12 mouse cellular contexts compared by ENCODE assay signal in the genomic region with DNA sequence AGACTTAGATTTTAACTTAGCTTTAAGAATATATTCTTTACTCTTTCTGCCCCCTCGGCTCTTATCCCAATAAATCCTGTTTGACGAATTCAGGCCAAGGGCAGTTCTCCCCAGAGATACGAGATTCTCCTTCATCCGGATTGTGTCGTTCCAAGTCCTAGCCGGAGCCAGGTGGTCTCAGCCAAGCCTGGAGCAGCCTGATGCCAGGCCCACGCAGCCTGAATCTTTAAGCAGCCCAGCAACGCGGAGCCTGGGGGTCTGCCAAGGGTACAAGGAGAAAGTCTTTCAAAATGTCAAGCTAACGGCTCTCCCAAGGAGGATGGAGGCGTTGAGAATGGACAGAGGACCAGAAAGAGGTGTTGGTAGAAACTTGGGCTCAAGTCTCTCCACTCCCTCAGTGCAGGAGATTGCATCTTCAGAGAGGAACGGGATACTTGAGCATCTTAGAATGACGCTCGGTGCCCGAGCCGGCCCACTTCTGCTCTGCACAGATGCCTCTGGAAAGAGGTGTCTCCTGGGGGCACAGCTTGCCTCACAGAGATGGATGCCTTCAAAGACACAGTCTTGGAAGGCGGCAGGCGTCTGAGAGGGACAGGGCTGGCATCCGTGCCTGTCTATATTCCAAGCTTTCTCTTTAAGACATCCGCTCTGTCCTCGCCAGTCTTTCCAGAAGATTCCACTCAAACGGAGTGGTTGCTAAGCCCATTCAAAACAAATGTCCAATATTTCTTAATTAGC.
A peak's percentile ranks its signal among the peaks of the same experiment; 100 is the strongest.
DNase-seq lines count a peak whose midpoint lies in the region; ATAC-seq and TF ChIP-seq lines count a peak whose summit lies in the region.
"Had no signal": no experiment of that assay in that cellular context is flagged by ENCODE, and none has a peak within 500 bp of the region (broad histone marks: within the 10 kb centered on the region; RNA-seq: fewer than 3 reads in every experiment).

No protein-coding gene starts in this region.

- H3K27me3 ChIP-seq in thymus, adult 2 months (ENCODE audit: control insufficient read depth, insufficient read depth, low read length) = no peaks in the 10 kb centered on the region
- H3K27me3 ChIP-seq: midbrain, embryonic 12.5 days had no signal

- no peak for TF ChIP-seq POLR2A in thymus, adult 2 months (IDR thresholded peaks at IDR 0.05; ENCODE audit: control insufficient read depth, extremely low read depth, insufficient read depth, low read length, poor library complexity)

- no peak for TF ChIP-seq CTCF in thymus, adult 2 months (IDR thresholded peaks at IDR 0.05; ENCODE audit: borderline replicate concordance, control insufficient read depth, extremely low read depth, insufficient read depth, low read length, poor library complexity)

- 97% methylated on average over 22 of the region's 22 CpGs for WGBS in thymus, adult 2 months

- H3K4me1 ChIP-seq in brown adipose tissue, adult 24 weeks (ENCODE audit: control insufficient read depth, insufficient read depth, insufficient read length, low read length) = peaks cover 19% of the 10 kb centered on the region
- H3K4me1 ChIP-seq in thymus, adult 2 months (replicated peaks; ENCODE audit: control insufficient read depth, insufficient read depth, low read length) = no peaks in the 10 kb centered on the region

- no peak for ATAC-seq in monocyte, adult 5-6 weeks (replicated peaks; ENCODE audit: insufficient number of reproducible peaks, low FRiP score, low TSS enrichment, poor library complexity, severe bottlenecking)
- ATAC-seq: intestine, postnatal 0 days had no signal

- no peak overlapping the region for H3K4me3 ChIP-seq in brown adipose tissue, adult 24 weeks (ENCODE audit: insufficient read depth, low read depth, low read length)
- H3K4me3 ChIP-seq in thymus, adult 2 months (ENCODE audit: control insufficient read depth, insufficient read depth, low read length) = no peak overlapping the region
- H3K4me3 ChIP-seq: midbrain, embryonic 12.5 days had no signal

- H3K27ac ChIP-seq in brown adipose tissue, adult 24 weeks (replicated peaks; ENCODE audit: low read depth, low read length) = peak overlapping the region; percentile 90
- H3K27ac ChIP-seq in thymus, adult 2 months (ENCODE audit: control insufficient read depth, insufficient read depth, low read length) = no peak overlapping the region
- H3K27ac ChIP-seq: midbrain, embryonic 12.5 days had no signal

- intact Hi-C loops in gastrocnemius, postnatal 14 days (cut with DNase I; ENCODE audit: low total_unique reads) = no loop called here

- H3K36me3 ChIP-seq in thymus, adult 2 months (ENCODE audit: control insufficient read depth, insufficient read depth, low read length) = no peaks in the 10 kb centered on the region
- H3K36me3 ChIP-seq: midbrain, embryonic 12.5 days had no signal

- DNase-seq in gastrocnemius, postnatal 14 days = peak; percentile 41
- no peak for DNase-seq in gastrocnemius, adult 8-10 months (ENCODE audit: low spot score in 2 of 2)
- peak; percentile 41 to 57 for DNase-seq in layer of hippocampus, postnatal 10 days (ENCODE audit: low spot score in 2 of 2)
- no peak for DNase-seq in layer of hippocampus, postnatal 25 days (ENCODE audit: extremely low spot score in 1 of 2, low spot score in 1 of 2)
- peak; percentile 41 for DNase-seq in adrenal gland, postnatal 10 days
- DNase-seq in thymus, adult 2 months = no peak
- DNase-seq: embryo, embryonic 11 days; right cerebral cortex, adult 18-20 months had no signal

Comparison
In these comparisons a context has a peak if more than half of its experiments do, and no peak if none do; other contexts are left out.
1. DNase-seq: peak in gastrocnemius, postnatal 14 days (single experiment), layer of hippocampus, postnatal 10 days (2 of 2) and adrenal gland, postnatal 10 days (single experiment); none in gastrocnemius, adult 8-10 months (0 of 2), layer of hippocampus, postnatal 25 days (0 of 2) and thymus, adult 2 months (single experiment).